Mouse (Mus musculus) heart, adult 18-20 months (tissue): ENCODE data around the gene Rcbtb2. TPM values are rescaled to one million over a fixed set of nuclear protein-coding genes. Genes with fewer than 3 reads are reported as not detected.
"Not testable (repeated sequence)": the region's sequence is repeated elsewhere in the genome, so short reads cannot be mapped to it uniquely, and the experiment has no call there.

ENCODE experiments used
- DNase-seq, 2 experiments: peaks; one replicate each; pipeline ENCODE4 v3.0.0; 2021 to 2022; ENCODE audit warnings: mixed read lengths in 1 of 2
- long read RNA-seq, 2 experiments: library from polyadenylated mRNA; stranded (forward); transcript quantifications; one replicate each; pipeline ENCODE4 v2.0.0; 2021
- total RNA-seq, 2 experiments: library from RNA; stranded (reverse); gene quantifications; 2 replicates each; pipeline ENCODE4 v1.2.3; 2021

The Rcbtb2 gene
- 10 to 100 TPM; 21.9 to 23.7 TPM for total RNA-seq
- long read RNA-seq, experiment 1, partial matches to known transcripts, result 2 of 21 reads
- long read RNA-seq, experiment 1, other reads (novel, unspliced or antisense), result 14 of 21 reads
- long read RNA-seq, experiment 2, partial matches to known transcripts, result 0 of 14 reads
- long read RNA-seq, experiment 2, other reads (novel, unspliced or antisense), result 10 of 14 reads

- no peak for DNase-seq
Observed at GRCm38 (mm10) chr14:73122923-73123278, at the start of gene Rcbtb2. Rcbtb2 (plus strand) TSS chr14:73123037.

DNA sequence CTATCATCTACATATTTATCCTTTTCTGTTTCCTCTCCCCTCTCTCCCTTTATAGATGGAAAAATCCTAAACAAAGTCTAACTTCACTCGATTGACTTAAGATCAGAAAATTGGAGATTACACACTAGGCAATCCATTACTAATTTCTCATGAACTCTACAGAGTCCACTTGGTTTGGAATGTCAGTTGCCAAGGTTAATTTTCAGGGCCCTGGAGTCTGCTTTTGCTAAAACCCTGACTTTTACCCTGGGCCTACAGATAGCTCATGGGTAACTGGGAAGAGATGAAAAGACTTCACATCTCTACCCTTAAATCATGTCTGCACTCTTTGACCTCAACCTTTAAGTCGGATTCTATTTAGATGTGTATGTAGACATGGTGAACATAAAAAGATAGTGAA lies 39.3 kb upstream of the Rcbtb2 start:
- DNase-seq, result no peak

DNA sequence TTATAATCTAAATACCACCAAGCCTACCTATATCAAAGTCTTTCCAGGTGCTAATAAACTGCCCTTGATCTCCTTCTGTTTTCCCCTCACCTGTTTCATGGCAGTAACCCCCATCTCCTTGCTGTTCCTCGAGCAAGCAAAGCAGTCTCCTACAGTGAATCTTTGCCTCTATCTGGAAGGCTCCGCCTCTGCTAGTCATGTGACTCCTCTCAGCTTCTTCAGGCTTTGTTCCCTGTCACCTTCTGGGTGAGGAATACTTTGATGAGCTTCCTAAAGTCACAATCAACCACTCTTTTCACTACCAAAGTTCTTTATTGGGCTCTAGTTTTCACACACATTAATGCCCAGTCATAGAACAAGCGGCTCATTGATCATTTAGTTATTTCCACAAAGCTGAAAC lies 36.4 kb upstream of the Rcbtb2 start:
- DNase-seq, result no peak

GRCm38 (mm10) chr14:73087247-73087646 lies 35.6 kb upstream of the Rcbtb2 start:
- DNase-seq, result no peak

DNA sequence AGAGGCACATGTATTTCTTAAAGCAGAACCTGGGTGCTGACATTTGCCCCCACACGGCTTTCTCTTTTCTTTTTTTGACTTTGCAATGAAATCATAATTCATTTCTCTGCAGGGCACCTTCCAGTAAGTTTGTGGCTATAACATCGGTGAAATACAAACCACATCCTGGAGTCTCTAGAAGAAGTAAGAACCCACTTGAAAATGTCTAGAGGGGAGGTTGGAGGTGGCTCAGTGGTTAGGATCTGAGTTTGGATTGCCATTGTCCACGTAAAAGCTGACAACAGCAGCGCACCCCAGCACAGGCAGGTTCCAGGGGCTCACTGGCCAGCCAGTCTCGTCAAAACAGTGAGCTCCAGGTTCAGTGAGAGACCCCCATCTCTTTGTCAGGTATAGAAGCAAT lies 35.1 kb upstream of the Rcbtb2 start:
- DNase-seq, result no peak

GRCm38 (mm10) chr14:73088224-73088623 lies 34.6 kb upstream of the Rcbtb2 start:
- DNase-seq, result no peak

DNA sequence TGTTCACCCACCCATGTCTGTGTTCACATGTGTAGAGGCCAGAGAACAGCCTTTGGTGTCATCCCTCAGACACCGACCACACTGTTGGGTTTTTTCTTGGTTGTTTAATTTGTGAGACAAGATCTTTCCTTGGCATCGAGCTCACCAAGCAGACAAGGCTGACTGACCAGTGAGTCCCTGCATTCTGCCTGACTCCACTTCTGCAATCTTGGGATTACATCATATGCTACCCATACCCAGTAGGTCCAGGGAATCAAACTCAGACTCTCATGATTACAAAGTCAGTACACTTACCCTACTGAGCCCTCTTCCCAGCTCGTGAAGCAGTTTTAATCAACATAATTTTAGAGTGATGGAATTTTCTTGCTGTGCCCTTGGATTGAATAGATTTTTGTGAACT lies 30.0 kb upstream of the Rcbtb2 start:
- no peak for DNase-seq

DNA sequence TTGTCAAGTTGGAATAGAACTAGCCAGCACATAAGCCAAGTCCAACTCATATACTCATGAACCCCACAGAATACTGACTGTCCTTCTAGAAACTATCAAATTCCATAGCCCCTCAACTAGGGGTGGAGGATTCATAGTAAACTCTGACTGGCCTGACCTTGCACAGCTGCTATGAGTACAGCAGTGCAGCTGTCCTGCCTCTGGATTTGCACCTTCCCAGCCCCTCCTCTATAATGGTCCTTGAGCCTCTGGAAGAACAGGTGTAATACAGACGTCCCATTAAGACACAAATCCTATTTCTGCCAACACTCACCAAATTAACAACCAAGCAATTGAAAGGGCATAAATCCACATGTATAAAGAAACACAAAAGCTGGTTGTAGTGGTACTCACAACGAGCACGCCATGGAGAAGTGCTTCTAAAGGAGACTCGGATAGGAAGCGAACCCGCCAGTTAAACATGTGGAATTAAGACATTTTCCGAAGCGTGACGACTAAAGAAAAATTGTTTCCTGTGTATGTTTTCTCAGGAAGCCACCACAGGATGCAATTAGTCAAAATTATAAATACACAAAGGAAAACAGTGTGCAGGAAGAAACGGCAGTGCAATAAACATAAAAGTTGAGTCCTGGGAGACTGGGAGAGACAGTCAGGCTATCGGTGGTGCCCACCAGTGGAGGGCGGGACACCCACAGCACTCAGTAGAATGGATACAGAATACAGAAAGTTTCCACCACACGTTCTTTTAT lies 27.9 kb upstream of the Rcbtb2 start:
- DNase-seq, result no peak

DNA sequence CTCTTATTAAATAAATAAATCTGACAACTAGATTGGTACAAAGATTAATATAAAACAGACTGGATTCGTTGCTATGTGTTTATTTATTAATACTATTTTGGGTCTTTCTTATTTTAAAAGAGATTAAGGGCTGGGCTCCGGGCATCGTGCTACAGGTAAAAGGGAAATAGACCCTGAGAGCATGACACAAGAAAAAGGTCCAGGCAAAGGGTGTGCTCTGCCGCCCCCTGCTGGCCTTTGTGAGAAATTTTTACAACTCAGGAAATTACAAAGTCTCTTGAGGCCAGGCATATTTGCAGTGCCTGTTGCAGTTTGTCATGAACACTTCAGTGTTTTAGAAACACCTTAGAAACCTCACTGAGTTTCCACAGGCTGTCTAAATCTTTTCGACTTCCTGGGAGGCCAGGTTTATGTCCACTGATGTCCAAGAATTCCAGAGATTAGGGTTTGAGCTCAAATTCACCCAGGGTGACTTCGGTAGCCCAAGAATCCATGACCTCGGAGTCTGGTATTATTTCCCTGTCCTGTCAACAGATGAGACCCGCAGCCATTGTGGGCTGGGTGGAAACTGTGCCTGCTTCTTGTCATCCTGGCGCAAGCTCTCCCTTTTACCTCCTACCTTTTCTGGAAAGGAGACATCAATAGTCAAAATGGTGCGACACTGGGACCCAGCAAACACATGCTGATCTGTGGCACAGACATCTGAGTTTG lies 24.0 kb upstream of the Rcbtb2 start:
- peak; percentile 31 to 65 for DNase-seq

- DNase-seq, result no peak
Observed at GRCm38 (mm10) chr14:73102270-73102865, 20.5 kb upstream of the Rcbtb2 start.

- not testable (repeated sequence) for DNase-seq
Observed at GRCm38 (mm10) chr14:73102986-73103385, 19.9 kb upstream of the Rcbtb2 start.

DNA sequence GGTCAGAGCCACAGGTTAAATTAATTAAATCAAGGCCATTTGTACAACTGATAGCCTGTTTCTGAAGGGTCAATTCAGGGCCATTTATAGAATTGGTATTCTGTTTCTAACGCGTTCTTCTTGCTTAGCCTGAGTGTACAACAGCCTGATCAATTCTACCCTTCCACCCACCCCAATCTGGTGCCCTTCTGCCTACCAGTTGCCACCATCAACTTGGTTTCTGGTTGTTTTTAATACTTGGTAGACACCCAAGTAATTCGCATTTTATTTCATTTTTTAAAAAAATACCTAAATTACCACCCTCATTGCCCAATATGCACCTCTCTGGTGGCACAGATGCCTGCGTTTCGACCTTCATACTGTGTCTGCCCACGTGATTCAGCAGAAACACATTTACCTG lies 17.9 kb upstream of the Rcbtb2 start:
- DNase-seq, result no peak

DNA sequence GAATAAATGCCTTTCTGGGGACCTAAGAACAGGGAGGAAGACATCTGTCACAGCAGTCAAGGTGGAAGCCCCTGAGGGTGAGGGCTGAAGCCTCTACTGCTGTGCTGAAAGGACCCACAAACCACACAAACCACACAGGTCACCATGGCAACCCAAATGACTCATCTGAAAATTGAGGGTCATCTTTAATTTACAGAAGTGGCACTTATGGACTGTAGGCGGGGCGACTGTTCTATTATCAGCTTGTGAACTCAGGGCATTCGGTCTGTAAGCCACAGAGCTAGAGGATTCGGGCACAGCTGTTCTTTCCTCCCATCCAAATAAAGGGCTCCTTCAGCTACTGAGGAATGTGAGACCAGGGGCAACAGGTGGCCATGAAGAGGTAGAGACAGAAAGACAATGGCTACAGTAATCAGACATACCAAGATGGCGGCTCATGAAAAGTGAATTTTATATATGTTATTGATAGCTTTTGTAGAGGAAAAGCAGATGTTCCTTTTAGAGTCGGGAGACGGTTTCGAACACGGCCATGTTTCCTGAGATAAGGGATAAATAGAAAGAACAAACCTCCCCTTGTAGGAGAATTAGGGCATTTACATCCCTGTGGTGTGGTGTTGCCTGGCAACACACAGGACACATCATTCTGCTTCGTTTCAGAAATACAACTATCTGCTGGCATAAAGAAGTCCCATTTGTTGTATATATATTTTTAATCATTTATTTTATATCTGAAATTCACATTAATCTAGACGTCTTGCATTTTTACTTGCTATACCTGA lies 17.2 kb upstream of the Rcbtb2 start:
- DNase-seq, result no peak

GRCm38 (mm10) chr14:73106234-73106711 lies 16.6 kb upstream of the Rcbtb2 start:
- DNase-seq, result peak; percentile 31 to 79

DNA sequence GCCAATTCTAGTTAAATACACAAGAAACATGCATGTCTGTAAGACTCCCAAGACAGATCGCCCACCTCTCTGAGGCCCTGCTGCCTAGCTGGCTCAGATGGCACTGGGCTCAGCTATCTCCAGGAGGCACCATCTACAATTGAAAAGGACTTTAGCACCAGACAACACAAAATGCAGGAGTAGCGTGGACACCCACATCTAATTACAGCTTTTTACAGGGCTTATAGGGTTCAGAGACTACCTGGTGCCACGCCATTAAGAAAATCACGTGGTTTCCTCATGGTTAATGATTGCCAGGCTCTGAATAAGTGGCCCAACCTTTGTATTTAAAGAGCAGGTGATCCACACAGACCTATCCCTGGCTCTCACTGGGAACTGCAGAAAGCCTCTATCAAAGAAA lies 15.9 kb upstream of the Rcbtb2 start:
- DNase-seq, result no peak

- DNase-seq, result no peak
Observed at GRCm38 (mm10) chr14:73107371-73107770, 15.5 kb upstream of the Rcbtb2 start.

DNA sequence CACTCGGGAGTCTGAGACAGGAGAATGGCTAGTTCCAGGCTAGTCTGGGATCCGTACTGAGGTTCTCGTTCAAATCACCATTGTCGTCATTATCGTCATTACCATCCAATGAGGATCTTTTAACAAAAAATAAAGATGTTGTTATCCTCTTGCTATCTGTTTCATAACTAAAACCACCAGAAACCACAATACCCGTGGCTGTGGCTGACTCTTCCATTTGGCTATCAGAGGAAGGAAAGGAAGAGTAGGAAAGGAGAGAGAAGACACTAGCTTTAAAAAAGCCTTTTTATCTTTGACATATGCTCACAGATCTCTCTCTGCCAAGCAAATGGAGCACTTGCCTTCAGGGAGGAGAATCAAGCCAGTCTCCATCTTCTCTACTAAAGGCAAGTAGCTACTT lies 14.9 kb upstream of the Rcbtb2 start:
- DNase-seq, result no peak

- no peak for DNase-seq
Observed at GRCm38 (mm10) chr14:73110682-73111081, 12.2 kb upstream of the Rcbtb2 start.

DNA sequence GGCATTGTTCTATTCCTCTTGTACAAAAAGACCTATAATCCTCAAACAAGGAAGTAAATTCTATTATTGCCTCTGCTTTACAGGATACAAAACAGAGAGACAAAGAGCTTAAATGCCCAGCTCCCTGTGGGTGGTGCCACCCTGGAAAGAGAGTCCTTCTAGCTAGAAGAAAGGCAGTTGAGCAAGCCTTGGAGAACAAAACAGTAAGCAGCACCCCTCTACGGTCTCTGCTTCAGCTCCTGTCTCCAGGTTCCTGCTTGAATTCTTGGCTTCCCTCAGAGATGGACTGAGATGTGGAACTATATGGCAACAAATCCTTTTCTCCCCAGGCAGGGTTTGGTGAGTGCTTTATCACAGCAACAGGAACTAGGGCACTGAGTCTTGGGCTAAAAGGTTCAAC lies 11.7 kb upstream of the Rcbtb2 start:
- DNase-seq, result no peak

DNA sequence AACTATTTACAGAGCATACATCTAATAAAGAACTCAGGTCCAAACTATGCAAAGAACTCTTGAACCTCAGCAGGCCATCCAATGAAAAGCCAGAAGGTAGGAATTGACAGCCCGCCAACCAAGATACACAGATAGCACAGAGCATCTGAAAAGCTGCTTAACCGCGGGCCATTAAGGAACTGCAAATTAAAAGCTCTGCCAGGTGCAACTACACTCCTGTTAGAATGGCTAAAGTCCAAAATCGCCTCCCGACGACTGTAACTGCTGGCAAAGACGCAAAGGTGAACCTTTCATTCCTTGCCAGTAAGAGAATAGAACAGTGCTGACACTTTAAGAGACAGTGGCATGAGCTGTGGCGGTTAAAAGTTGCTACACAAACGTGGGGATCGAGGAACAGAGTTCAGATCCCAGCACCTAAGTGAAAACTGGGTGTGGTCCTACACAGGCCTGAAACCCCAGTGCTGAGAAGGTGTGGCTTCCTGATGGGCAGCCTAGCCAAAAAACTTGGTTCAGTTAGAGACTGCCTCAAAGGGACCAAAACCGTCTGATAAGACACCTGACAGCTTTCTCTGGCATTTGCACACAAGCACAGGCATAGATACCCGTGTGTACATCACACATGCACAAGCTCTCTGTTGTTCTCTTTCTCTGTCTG lies 10.5 kb upstream of the Rcbtb2 start:
- DNase-seq, result peak in 1 of 2 experiments; percentile 19

- DNase-seq, result not testable (repeated sequence)
Observed at GRCm38 (mm10) chr14:73114952-73115351, 7.9 kb upstream of the Rcbtb2 start.

DNA sequence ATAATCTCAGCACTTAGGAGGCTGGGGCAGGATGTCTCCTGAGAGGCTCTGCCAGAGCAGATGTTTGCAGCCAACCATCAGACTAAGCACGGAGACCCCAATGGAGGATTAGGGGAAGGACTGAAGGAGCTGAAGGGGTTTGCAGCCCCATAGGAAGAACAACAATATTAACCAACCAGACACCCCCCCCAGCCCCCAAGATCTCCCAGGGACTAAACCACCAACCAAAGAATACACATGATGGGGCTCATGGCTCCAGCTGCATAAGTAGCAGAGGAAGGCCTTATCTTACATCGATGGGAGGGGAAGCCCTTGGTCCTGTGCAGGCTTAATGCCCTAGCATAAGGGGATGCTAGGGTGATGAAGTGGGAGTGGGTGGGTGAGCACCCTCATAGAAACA lies 6.5 kb upstream of the Rcbtb2 start:
- DNase-seq, result no peak
